Mouse (Mus musculus) v-Abl transformed pro-B cells (cell line): ENCODE measurements around the gene Pcsk2.

ENCODE experiments used
- in situ Hi-C, 2 experiments: fragments of 400-800 bp; cut with MboI; formaldehyde crosslinking; loops; one replicate each; pipeline ENCODE4 v1.15.1; 2025; ENCODE audit not compliant: unreplicated experiment in 2 of 2

Pcsk2 gene

GRCm38 (mm10) chr2:143545758-143546246 lies at the start of gene Pcsk2:
Gene Pcsk2, plus strand, starts transcription at chr2:143546156.
- in situ Hi-C loops: no loop called here

GRCm38 (mm10) chr2:143500845-143501244 lies 45.1 kb upstream of the Pcsk2 start:
- in situ Hi-C loops: no loop called here

GRCm38 (mm10) chr2:143501760-143502159 lies 44.2 kb upstream of the Pcsk2 start:
- in situ Hi-C loops: no loop called here

- in situ Hi-C loops: no loop called here
These were observed 43.8 kb upstream of the Pcsk2 start for GRCm38 (mm10) chr2:143502203-143502602.

- in situ Hi-C loops: no loop called here
These were observed 9.5 kb upstream of the Pcsk2 start for GRCm38 (mm10) chr2:143536485-143536884.

- in situ Hi-C loops: no loop called here
These were observed 631 bp upstream of the Pcsk2 start for GRCm38 (mm10) chr2:143545299-143545751.

GRCm38 (mm10) chr2:143546412-143547211 lies 656 bp downstream of the Pcsk2 start:
- in situ Hi-C loops: no loop called here

GRCm38 (mm10) chr2:143547251-143548090 lies 1.5 kb downstream of the Pcsk2 start:
- in situ Hi-C loops: no loop called here

- in situ Hi-C loops: no loop called here
These were observed 14.4 kb downstream of the Pcsk2 start for GRCm38 (mm10) chr2:143560384-143560783.

GRCm38 (mm10) chr2:143565062-143565461 lies 19.1 kb downstream of the Pcsk2 start:
- in situ Hi-C loops: no loop called here

GRCm38 (mm10) chr2:143565961-143566360 lies 20.0 kb downstream of the Pcsk2 start:
- in situ Hi-C loops: no loop called here

- in situ Hi-C loops: no loop called here
These were observed 39.4 kb downstream of the Pcsk2 start for GRCm38 (mm10) chr2:143585341-143585740.

GRCm38 (mm10) chr2:143590398-143590797 lies 44.4 kb downstream of the Pcsk2 start:
- in situ Hi-C loops: no loop called here

- in situ Hi-C loops: no loop called here
These were observed 57.1 kb downstream of the Pcsk2 start for GRCm38 (mm10) chr2:143603071-143603470.

GRCm38 (mm10) chr2:143603871-143604512 lies 58.0 kb downstream of the Pcsk2 start:
- in situ Hi-C loops: no loop called here

GRCm38 (mm10) chr2:143610355-143611331 lies 64.7 kb downstream of the Pcsk2 start:
- in situ Hi-C loops: no loop called here

GRCm38 (mm10) chr2:143613466-143613865 lies 67.5 kb downstream of the Pcsk2 start:
- in situ Hi-C loops: no loop called here

GRCm38 (mm10) chr2:143614775-143615174 lies 68.8 kb downstream of the Pcsk2 start:
- in situ Hi-C loops: no loop called here

GRCm38 (mm10) chr2:143620916-143621315 lies 75.0 kb downstream of the Pcsk2 start:
- in situ Hi-C loops: no loop called here

GRCm38 (mm10) chr2:143623916-143624315 lies 78.0 kb downstream of the Pcsk2 start:
- in situ Hi-C loops: no loop called here
